Mouse (Mus musculus) heart, embryonic 15.5 days (tissue): Measurements from ENCODE around the gene Henmt1. TPM values are rescaled to one million over a fixed set of nuclear protein-coding genes. Genes with fewer than 3 reads are reported as not detected.

Experiments used
- ATAC-seq: fragments of 200-750 bp; cut with Nextera tagmentation; replicated peaks from 2 replicates; pipeline ENCODE4 v1.8.0; 2017; ENCODE audit warnings: low read depth, moderate TSS enrichment; ENCODE audit not compliant: insufficient number of reproducible peaks, insufficient read depth, low FRiP score
- H3K27ac ChIP-seq: fragments of 300-500 bp; sonication (generic); 2 replicates; pipeline ENCODE4 v1.5.1; 2015; ENCODE audit warnings: mild to moderate bottlenecking, inconsistent platforms
- H3K27me3 ChIP-seq: fragments of 300-500 bp; sonication (generic); 2 replicates; pipeline ENCODE4 v1.6.1; 2015; ENCODE audit warnings: inconsistent platforms
- H3K36me3 ChIP-seq: fragments of 300-500 bp; sonication (generic); 2 replicates; pipeline ENCODE4 v1.6.1; 2015; ENCODE audit warnings: mild to moderate bottlenecking, inconsistent platforms
- H3K4me1 ChIP-seq: fragments of 300-500 bp; sonication (generic); replicated peaks from 2 replicates; pipeline ENCODE4 v1.6.1; 2015; ENCODE audit warnings: inconsistent platforms
- H3K4me2 ChIP-seq: fragments of 300-500 bp; sonication (generic); 2 replicates; pipeline ENCODE4 v1.6.1; 2015; ENCODE audit warnings: inconsistent platforms, mild to moderate bottlenecking, moderate library complexity
- H3K4me3 ChIP-seq: fragments of 300-500 bp; sonication (generic); 2 replicates; pipeline ENCODE4 v1.5.1; 2015; ENCODE audit warnings: mild to moderate bottlenecking, inconsistent platforms
- H3K9ac ChIP-seq: fragments of 300-500 bp; sonication (generic); 2 replicates; pipeline ENCODE4 v1.6.1; 2015; ENCODE audit warnings: mild to moderate bottlenecking, inconsistent platforms
- H3K9me3 ChIP-seq: fragments of 300-500 bp; sonication (generic); replicated peaks from 2 replicates; pipeline ENCODE4 v1.6.1; 2016; ENCODE audit warnings: inconsistent platforms
- WGBS: fragments of 180-500 bp; shearing (Covaris S2); methylation state at CpG from one replicate; pipeline ENCODE4 v1.1.7; 2015; ENCODE audit warnings: mixed read lengths; 5-methylcytosine and 5-hydroxymethylcytosine counted together
- polyA plus RNA-seq: library from polyadenylated mRNA; unstranded; fragments of >200 nt; fragmentation: Nextera tagmentation; extraction: Ambion mirVana; gene quantifications from 2 replicates; pipeline ENCODE4 v1.2.1, GENCODE M21; 2015

Henmt1 gene
- polyA plus RNA-seq, 1 experiment from 2014 or later, result not detected

GRCm38 (mm10) chr3:108940001-108940633 lies 444 bp downstream of the Henmt1 start, which contains the start of gene Gm9857:
Gm9857 (minus strand) TSS chr3:108940445.
- Histone ChIP-seq H3K9ac (no peak within 1 kb of the TSS), H3K4me2 (peak within 1 kb of the TSS; percentile 74), H3K27me3 (peaks cover 3% of the 10 kb centered on the region; the same call in 1 of the 2 replicates), H3K4me1 (peaks cover 5% of the 10 kb centered on the region; the same call in 1 of the 2 replicates), H3K27ac (no peak within 1 kb of the TSS), H3K4me3 (peak within 1 kb of the TSS; percentile 36), H3K36me3 (no peaks in the 10 kb centered on the region), H3K9me3 (no peaks in the 10 kb centered on the region)
- no peak for ATAC-seq
- WGBS, result 40% methylated on average over 58 of the region's 59 CpGs

- H3K4me3 ChIP-seq, result no peak overlapping the region
- no peaks in the 10 kb centered on the region for H3K36me3 ChIP-seq
- 81% methylated on average over 10 of the region's 10 CpGs for WGBS
- H3K9me3 ChIP-seq, result no peaks in the 10 kb centered on the region
- no peak overlapping the region for H3K4me2 ChIP-seq
- peaks cover 3% of the 10 kb centered on the region; the same call in 1 of the 2 replicates for H3K27me3 ChIP-seq
- no peak overlapping the region for H3K9ac ChIP-seq
- no peak for ATAC-seq
- H3K27ac ChIP-seq, result no peak overlapping the region
- peaks cover 5% of the 10 kb centered on the region; the same call in 1 of the 2 replicates for H3K4me1 ChIP-seq
These were observed 1.3 kb downstream of the Henmt1 start for GRCm38 (mm10) chr3:108940996-108941395.

- Histone ChIP-seq H3K27ac (no peak overlapping the region), H3K9me3 (no peaks in the 10 kb centered on the region)
- no peak for ATAC-seq
These were observed 18.3 kb downstream of the Henmt1 start for GRCm38 (mm10) chr3:108957976-108958375.

GRCm38 (mm10) chr3:108959680-108960295 lies 20.1 kb downstream of the Henmt1 start:
- Histone ChIP-seq H3K27ac (no peak overlapping the region), H3K9me3 (no peaks in the 10 kb centered on the region), H3K4me3 (no peak overlapping the region), H3K9ac (no peak overlapping the region), H3K36me3 (no peaks in the 10 kb centered on the region), H3K27me3 (no peaks in the 10 kb centered on the region), H3K4me2 (no peak overlapping the region), H3K4me1 (0 out of 2 replicates have a peak, but pooled peaks cover 2% of the 10 kb centered on the region)
- ATAC-seq, result no peak
- 67% methylated on average over 13 of the region's 13 CpGs for WGBS

More at GRCm38 (mm10) chr3:108957976-108958375, 18.3 kb downstream of the Henmt1 start:
- no peaks in the 10 kb centered on the region for H3K27me3 ChIP-seq
- no peak overlapping the region for H3K9ac ChIP-seq
- H3K4me3 ChIP-seq, result no peak overlapping the region
- H3K4me1 ChIP-seq, result 0 out of 2 replicates have a peak, but pooled peaks cover 2% of the 10 kb centered on the region
- H3K4me2 ChIP-seq, result no peak overlapping the region
- H3K36me3 ChIP-seq, result no peaks in the 10 kb centered on the region

GRCm38 (mm10) chr3:108961226-108961625 lies 21.6 kb downstream of the Henmt1 start:
- Histone ChIP-seq H3K4me3 (no peak overlapping the region), H3K27me3 (no peaks in the 10 kb centered on the region), H3K4me2 (peak overlapping the region; percentile 19; the same call in 1 of the 2 replicates), H3K9ac (no peak overlapping the region), H3K27ac (no peak overlapping the region), H3K4me1 (0 out of 2 replicates have a peak, but pooled peaks cover 2% of the 10 kb centered on the region), H3K36me3 (no peaks in the 10 kb centered on the region), H3K9me3 (no peaks in the 10 kb centered on the region)
- peak; percentile 58; the same call in 1 of the 2 replicates for ATAC-seq
- 44% methylated on average over 7 of the region's 7 CpGs for WGBS

- no peak overlapping the region for H3K9ac ChIP-seq
- H3K27ac ChIP-seq, result no peak overlapping the region
- H3K4me2 ChIP-seq, result peak overlapping the region; percentile 19; the same call in 1 of the 2 replicates
- no peak overlapping the region for H3K4me3 ChIP-seq
- WGBS, result 45% methylated on average over 6 of the region's 6 CpGs
- H3K9me3 ChIP-seq, result no peaks in the 10 kb centered on the region
- no peak for ATAC-seq
- H3K36me3 ChIP-seq, result no peaks in the 10 kb centered on the region
- no peaks in the 10 kb centered on the region for H3K27me3 ChIP-seq
- 0 out of 2 replicates have a peak, but pooled peaks cover 2% of the 10 kb centered on the region for H3K4me1 ChIP-seq
These were observed 22.0 kb downstream of the Henmt1 start for GRCm38 (mm10) chr3:108961655-108962054.

- no peak for ATAC-seq
- H3K9me3 ChIP-seq, result no peaks in the 10 kb centered on the region
- H3K4me3 ChIP-seq, result no peak overlapping the region
- no peak overlapping the region for H3K27ac ChIP-seq
- no peak overlapping the region for H3K9ac ChIP-seq
- WGBS, result 62% methylated on average over 3 of the region's 3 CpGs
- H3K4me1 ChIP-seq, result 0 out of 2 replicates have a peak, but pooled peaks cover 2% of the 10 kb centered on the region
- no peaks in the 10 kb centered on the region for H3K27me3 ChIP-seq
- no peaks in the 10 kb centered on the region for H3K36me3 ChIP-seq
- H3K4me2 ChIP-seq, result no peak overlapping the region
These were observed 23.6 kb downstream of the Henmt1 start for GRCm38 (mm10) chr3:108963278-108963677.

GRCm38 (mm10) chr3:108963776-108964175 lies 24.1 kb downstream of the Henmt1 start:
- Histone ChIP-seq H3K4me2 (no peak overlapping the region), H3K9me3 (no peaks in the 10 kb centered on the region), H3K4me1 (0 out of 2 replicates have a peak, but pooled peaks cover 2% of the 10 kb centered on the region), H3K27me3 (no peaks in the 10 kb centered on the region), H3K4me3 (no peak overlapping the region), H3K36me3 (no peaks in the 10 kb centered on the region), H3K27ac (no peak overlapping the region), H3K9ac (no peak overlapping the region)
- 71% methylated on average over 3 of the region's 3 CpGs for WGBS
- no peak for ATAC-seq

GRCm38 (mm10) chr3:108964361-108965044 lies 24.8 kb downstream of the Henmt1 start:
- no peaks in the 10 kb centered on the region for H3K9me3 ChIP-seq
- no peaks in the 10 kb centered on the region for H3K27me3 ChIP-seq
- ATAC-seq, result no peak
- H3K4me1 ChIP-seq, result 0 out of 2 replicates have a peak, but pooled peaks cover 2% of the 10 kb centered on the region
- WGBS, result 72% methylated on average over 7 of the region's 7 CpGs
- no peak overlapping the region for H3K4me2 ChIP-seq
- no peak overlapping the region for H3K9ac ChIP-seq
- H3K27ac ChIP-seq, result no peak overlapping the region
- H3K36me3 ChIP-seq, result no peaks in the 10 kb centered on the region
- no peak overlapping the region for H3K4me3 ChIP-seq

- Histone ChIP-seq H3K27me3 (no peaks in the 10 kb centered on the region), H3K9me3 (no peaks in the 10 kb centered on the region), H3K4me3 (no peak overlapping the region), H3K4me1 (0 out of 2 replicates have a peak, but pooled peaks cover 2% of the 10 kb centered on the region), H3K27ac (no peak overlapping the region), H3K4me2 (no peak overlapping the region), H3K36me3 (no peaks in the 10 kb centered on the region), H3K9ac (no peak overlapping the region)
- WGBS, result 91% methylated on average over 3 of the region's 3 CpGs
- no peak for ATAC-seq
These were observed 26.4 kb downstream of the Henmt1 start for GRCm38 (mm10) chr3:108966051-108966450.

GRCm38 (mm10) chr3:108973980-108974660 lies 34.4 kb downstream of the Henmt1 start:
- H3K36me3 ChIP-seq, result peaks cover 16% of the 10 kb centered on the region; the same call in 1 of the 2 replicates
- H3K27me3 ChIP-seq, result no peaks in the 10 kb centered on the region
- H3K27ac ChIP-seq, result no peak overlapping the region
- H3K9me3 ChIP-seq, result no peaks in the 10 kb centered on the region
- no peaks in the 10 kb centered on the region for H3K4me1 ChIP-seq
- H3K4me2 ChIP-seq, result no peak overlapping the region
- no peak overlapping the region for H3K4me3 ChIP-seq
- H3K9ac ChIP-seq, result no peak overlapping the region
- ATAC-seq, result no peak
- WGBS, result 67% methylated on average over 13 of the region's 13 CpGs
